Mouse (Mus musculus) hindbrain, embryonic 16.5 days (tissue): ENCODE measurements around the gene 4930519G04Rik. TPM values are rescaled to one million over a fixed set of nuclear protein-coding genes. Genes with fewer than 3 reads are reported as not detected.
A peak's percentile ranks its signal among the peaks of the same experiment; 100 is the strongest.
"Not testable (repeated sequence)": the region's sequence is repeated elsewhere in the genome, so short reads cannot be mapped to it uniquely, and the experiment has no call there.

Source experiments
- ATAC-seq: fragments of 200-750 bp; cut with Nextera tagmentation; 2 replicates; pipeline ENCODE4 v1.8.0; 2017; ENCODE audit warnings: moderate TSS enrichment, moderate library complexity
- H3K27ac ChIP-seq: fragments of 300-500 bp; sonication (generic); 2 replicates; pipeline ENCODE4 v1.5.1; 2014; ENCODE audit warnings: low read depth, mild to moderate bottlenecking, control low read depth, low read length, moderate library complexity
- H3K27me3 ChIP-seq: fragments of 300-500 bp; sonication (generic); replicated peaks from 2 replicates; pipeline ENCODE4 v1.6.1; 2014; ENCODE audit warnings: low read length; ENCODE audit not compliant: control insufficient read depth, insufficient read depth
- H3K36me3 ChIP-seq: fragments of 300-500 bp; sonication (generic); 2 replicates; pipeline ENCODE4 v1.6.1; 2014; ENCODE audit warnings: mild to moderate bottlenecking, low read length, moderate library complexity, mixed read lengths; ENCODE audit not compliant: control insufficient read depth, insufficient read depth
- H3K4me1 ChIP-seq: fragments of 300-500 bp; sonication (generic); 2 replicates; pipeline ENCODE4 v1.6.1; 2014; ENCODE audit warnings: low read depth, low read length; ENCODE audit not compliant: control insufficient read depth, insufficient read depth
- H3K4me2 ChIP-seq: fragments of 300-500 bp; sonication (generic); 2 replicates; pipeline ENCODE4 v1.6.1; 2014; ENCODE audit warnings: mild to moderate bottlenecking, low read length, control low read depth, moderate library complexity
- H3K4me3 ChIP-seq: fragments of 300-500 bp; sonication (generic); 2 replicates; pipeline ENCODE4 v1.5.1; 2014; ENCODE audit warnings: mild to moderate bottlenecking, low read length, control low read depth, moderate library complexity
- H3K9ac ChIP-seq: fragments of 300-500 bp; sonication (generic); 2 replicates; pipeline ENCODE4 v1.6.1; 2014; ENCODE audit warnings: low read depth, mild to moderate bottlenecking, control low read depth, low read length, moderate library complexity
- H3K9me3 ChIP-seq: fragments of 300-500 bp; sonication (generic); 2 replicates; pipeline ENCODE4 v1.6.1; 2014; ENCODE audit warnings: mild to moderate bottlenecking, low read length, moderate library complexity; ENCODE audit not compliant: control insufficient read depth
- WGBS: fragments of 180-500 bp; shearing (Covaris S2); extraction: QIAGEN DNeasy Blood & Tissue Kit; methylation state at CpG from one replicate; pipeline ENCODE4 v1.1.7; 2014; 5-methylcytosine and 5-hydroxymethylcytosine counted together
- polyA plus RNA-seq: library from polyadenylated mRNA; unstranded; fragments of >200 nt; fragmentation: Nextera tagmentation; extraction: Ambion mirVana; gene quantifications from 2 replicates; pipeline ENCODE4 v1.2.1, GENCODE M21; 2015

Gene 4930519G04Rik
- polyA plus RNA-seq, 1 experiment from 2014 or later, result not detected

DNA sequence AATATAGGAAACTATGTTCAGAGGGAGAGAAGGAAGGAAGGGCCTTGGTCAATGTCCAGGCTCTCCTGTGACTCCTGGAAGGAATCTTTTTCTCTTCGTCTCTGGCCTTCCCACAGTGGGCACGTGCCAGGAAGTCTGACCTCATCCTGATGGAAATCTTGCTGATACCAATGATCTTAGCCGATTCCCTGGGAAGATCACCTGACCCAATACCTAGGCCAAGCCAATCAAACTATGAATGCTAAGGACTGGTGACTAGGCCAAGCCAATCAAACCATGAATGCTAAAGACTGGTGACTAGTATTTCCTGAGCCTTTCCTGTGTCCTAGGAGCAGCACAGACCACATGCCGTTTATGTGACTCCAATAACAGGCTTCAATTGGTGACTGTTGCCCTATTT, 60.2 kb downstream of the 4930519G04Rik start:
- no peaks in the 10 kb centered on the region for H3K36me3 ChIP-seq
- H3K4me2 ChIP-seq, result no peak overlapping the region
- H3K4me1 ChIP-seq, result no peaks in the 10 kb centered on the region
- 79% methylated on average over 4 of the region's 4 CpGs for WGBS
- H3K9ac ChIP-seq, result no peak overlapping the region
- no peak for ATAC-seq
- H3K27me3 ChIP-seq, result no peaks in the 10 kb centered on the region
- no peaks in the 10 kb centered on the region for H3K9me3 ChIP-seq
- no peak overlapping the region for H3K4me3 ChIP-seq
- no peak overlapping the region for H3K27ac ChIP-seq

- no peak for ATAC-seq
- 80% methylated on average over 8 of the region's 8 CpGs for WGBS
- Histone ChIP-seq H3K27me3 (no peaks in the 10 kb centered on the region), H3K36me3 (no peaks in the 10 kb centered on the region), H3K4me3 (no peak overlapping the region), H3K4me1 (no peaks in the 10 kb centered on the region), H3K9ac (no peak overlapping the region), H3K27ac (no peak overlapping the region), H3K9me3 (no peaks in the 10 kb centered on the region), H3K4me2 (no peak overlapping the region)
These were observed 61.4 kb downstream of the 4930519G04Rik start for GRCm38 (mm10) chr5:114914855-114915254.

DNA sequence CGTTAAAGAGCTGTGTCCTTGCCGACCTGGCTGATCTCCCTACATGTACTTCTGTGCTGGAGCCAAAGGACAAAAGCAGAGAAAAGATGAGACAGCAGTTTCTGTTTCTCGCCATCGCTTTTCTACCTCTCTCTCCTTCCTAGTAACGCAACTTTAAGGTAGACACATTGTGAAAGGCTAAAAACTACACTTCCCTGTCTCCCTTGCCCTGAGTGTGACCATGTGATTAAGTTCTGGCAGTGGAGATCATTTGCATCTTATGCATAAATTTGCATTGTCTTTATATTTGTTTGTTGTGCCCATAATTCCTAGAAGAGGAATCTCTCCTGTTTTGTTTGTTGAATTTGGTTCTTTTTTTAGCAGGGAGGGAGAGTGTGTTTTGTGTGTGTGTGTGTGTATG, 62.4 kb downstream of the 4930519G04Rik start:
- Histone ChIP-seq H3K36me3 (no peaks in the 10 kb centered on the region), H3K27me3 (no peaks in the 10 kb centered on the region), H3K9ac (no peak overlapping the region), H3K4me3 (no peak overlapping the region), H3K9me3 (no peaks in the 10 kb centered on the region), H3K4me1 (no peaks in the 10 kb centered on the region), H3K27ac (no peak overlapping the region), H3K4me2 (no peak overlapping the region)
- WGBS, result 76% methylated on average over 5 of the region's 5 CpGs
- ATAC-seq, result no peak

DNA sequence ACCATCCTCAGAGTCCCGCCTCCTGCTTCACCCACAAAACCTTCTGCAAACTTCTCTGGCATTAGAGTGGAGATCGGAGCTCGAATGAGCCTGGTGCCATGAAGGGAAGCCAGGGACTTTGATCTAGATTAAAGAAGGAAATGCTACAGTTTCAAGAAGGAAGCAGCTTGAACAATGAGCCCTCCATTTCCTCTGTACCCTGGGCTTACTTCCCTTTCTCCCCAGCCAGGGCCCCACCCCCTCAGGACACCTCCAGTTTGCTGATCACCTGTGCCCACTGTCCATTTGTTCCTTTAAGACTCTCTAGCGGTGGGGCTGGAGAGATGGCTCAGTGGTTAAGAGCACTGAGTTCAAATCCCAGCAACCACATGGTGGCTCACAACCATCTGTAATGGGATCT, 63.3 kb downstream of the 4930519G04Rik start:
- Histone ChIP-seq H3K27me3 (no peaks in the 10 kb centered on the region), H3K4me2 (no peak overlapping the region), H3K9ac (no peak overlapping the region), H3K36me3 (no peaks in the 10 kb centered on the region), H3K4me3 (no peak overlapping the region), H3K4me1 (no peaks in the 10 kb centered on the region), H3K27ac (no peak overlapping the region), H3K9me3 (no peaks in the 10 kb centered on the region)
- ATAC-seq, result no peak
- WGBS, result 92% methylated on average over 4 of the region's 4 CpGs

DNA sequence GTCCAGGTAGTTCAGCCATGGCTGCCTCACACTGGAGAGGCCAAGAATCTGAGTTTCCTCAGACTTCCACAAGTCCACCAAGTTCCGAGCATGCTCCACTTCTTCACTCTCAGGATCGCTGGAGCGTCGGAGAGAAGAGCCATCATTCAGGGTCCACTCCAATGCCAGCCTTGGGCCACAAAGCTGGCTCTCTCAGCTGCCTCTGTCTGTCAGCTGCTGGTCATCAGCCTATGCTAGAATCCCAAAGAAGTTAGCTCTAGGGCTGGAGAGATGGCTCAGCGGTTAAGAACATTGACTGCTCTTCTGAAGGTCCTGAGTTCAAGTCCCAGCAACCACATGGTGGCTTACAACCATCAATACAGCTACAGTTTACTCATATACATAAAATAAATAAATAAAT, 63.9 kb downstream of the 4930519G04Rik start:
- not testable (repeated sequence) for H3K9me3 ChIP-seq, H3K4me1 ChIP-seq, H3K27me3 ChIP-seq, ATAC-seq, H3K4me3 ChIP-seq, H3K36me3 ChIP-seq, H3K4me2 ChIP-seq, H3K27ac ChIP-seq, H3K9ac ChIP-seq
- WGBS, result 89% methylated on average over 5 of the region's 5 CpGs

DNA sequence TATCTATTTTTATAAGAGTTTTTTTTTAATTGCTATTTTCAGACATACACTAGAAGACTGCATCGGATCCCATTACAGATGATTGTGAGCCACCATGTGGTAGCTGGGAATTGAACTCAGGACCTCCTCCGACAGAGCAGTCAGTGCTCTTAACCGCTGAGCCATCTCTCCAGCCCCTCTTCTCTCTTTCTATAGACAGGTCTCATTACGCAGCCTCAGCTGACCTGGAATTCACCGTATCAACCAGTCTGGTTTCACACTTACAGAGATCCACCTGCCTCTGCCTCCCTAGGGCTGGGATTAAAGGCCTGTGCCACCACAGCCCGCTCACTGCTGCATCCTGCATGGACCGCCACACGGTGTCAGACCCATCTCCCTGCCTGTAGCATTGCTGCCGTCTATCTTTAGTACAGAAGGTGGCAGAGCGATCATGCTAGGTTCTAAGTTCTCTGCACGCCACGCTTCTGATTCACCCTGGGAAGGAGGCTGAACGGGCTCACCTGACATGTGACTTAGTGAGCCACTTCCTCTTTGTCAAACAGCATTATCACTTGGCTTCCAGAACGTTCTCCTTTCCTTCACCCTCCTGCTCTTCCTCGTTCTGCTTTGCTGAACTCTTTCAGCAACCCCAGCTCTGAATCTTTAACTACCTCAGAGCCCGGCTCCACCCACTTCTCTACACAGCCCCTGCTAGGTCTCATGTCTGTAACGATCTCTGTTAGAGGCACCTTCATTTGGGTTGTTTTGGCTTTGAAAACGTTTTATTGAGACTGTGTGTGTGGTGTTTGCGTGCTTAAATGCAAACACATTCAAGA, 68.3 kb downstream of the 4930519G04Rik start:
- Histone ChIP-seq H3K9me3 (no peaks in the 10 kb centered on the region), H3K9ac (no peak overlapping the region), H3K27ac (no peak overlapping the region), H3K27me3 (no peaks in the 10 kb centered on the region), H3K4me3 (no peak overlapping the region), H3K4me1 (peaks cover 4% of the 10 kb centered on the region; the same call in 1 of the 2 replicates), H3K4me2 (no peak overlapping the region), H3K36me3 (no peaks in the 10 kb centered on the region)
- no peak for ATAC-seq
- 80% methylated on average over 19 of the region's 19 CpGs for WGBS

GRCm38 (mm10) chr5:114922366-114922731, 68.9 kb downstream of the 4930519G04Rik start:
- Histone ChIP-seq H3K27me3 (no peaks in the 10 kb centered on the region), H3K4me3 (no peak overlapping the region), H3K36me3 (no peaks in the 10 kb centered on the region), H3K9ac (no peak overlapping the region), H3K4me2 (no peak overlapping the region), H3K27ac (no peak overlapping the region), H3K4me1 (peaks cover 4% of the 10 kb centered on the region; the same call in 1 of the 2 replicates), H3K9me3 (no peaks in the 10 kb centered on the region)
- ATAC-seq, result no peak
- 68% methylated on average over 10 of the region's 10 CpGs for WGBS

DNA sequence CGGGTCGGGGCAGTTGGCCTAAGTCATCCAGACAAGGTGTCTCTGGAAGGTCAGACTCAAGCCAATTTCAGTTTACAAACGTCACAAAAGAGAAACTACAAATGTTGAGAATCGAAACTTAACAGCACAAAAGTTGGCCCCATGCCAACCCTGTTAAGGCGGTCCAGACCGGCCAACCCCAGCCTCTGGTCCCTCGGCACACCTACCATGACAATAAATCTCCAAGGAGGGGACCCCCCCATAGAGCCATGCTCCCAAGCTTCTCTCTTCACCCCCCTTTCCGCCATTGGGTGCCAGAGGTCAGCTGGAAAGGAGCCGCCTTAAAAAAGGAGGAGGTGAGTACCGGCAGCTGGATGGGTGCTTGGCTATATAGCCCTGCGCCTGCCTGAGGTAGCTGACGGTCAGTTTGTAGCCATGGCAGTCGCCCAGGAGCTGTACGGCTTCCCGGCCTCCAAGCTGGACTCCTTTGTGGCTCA, 69.6 kb downstream of the 4930519G04Rik start, which contains the start of gene Oasl1:
Gene Oasl1 (plus strand): TSS at position 243 of the 476 bp plus-strand sequence.
- no peaks in the 10 kb centered on the region for H3K27me3 ChIP-seq
- peak within 1 kb of the TSS; percentile 16; the same call in 1 of the 2 replicates for H3K4me3 ChIP-seq
- no peaks in the 10 kb centered on the region for H3K9me3 ChIP-seq
- H3K9ac ChIP-seq, result no peak within 1 kb of the TSS; the same call in 1 of the 2 replicates
- peaks cover 4% of the 10 kb centered on the region; the same call in 1 of the 2 replicates for H3K4me1 ChIP-seq
- no peak for ATAC-seq
- H3K27ac ChIP-seq, result no peak within 1 kb of the TSS
- 40% methylated on average over 15 of the region's 15 CpGs for WGBS
- H3K36me3 ChIP-seq, result no peaks in the 10 kb centered on the region
- peak within 1 kb of the TSS; percentile 47 for H3K4me2 ChIP-seq

DNA sequence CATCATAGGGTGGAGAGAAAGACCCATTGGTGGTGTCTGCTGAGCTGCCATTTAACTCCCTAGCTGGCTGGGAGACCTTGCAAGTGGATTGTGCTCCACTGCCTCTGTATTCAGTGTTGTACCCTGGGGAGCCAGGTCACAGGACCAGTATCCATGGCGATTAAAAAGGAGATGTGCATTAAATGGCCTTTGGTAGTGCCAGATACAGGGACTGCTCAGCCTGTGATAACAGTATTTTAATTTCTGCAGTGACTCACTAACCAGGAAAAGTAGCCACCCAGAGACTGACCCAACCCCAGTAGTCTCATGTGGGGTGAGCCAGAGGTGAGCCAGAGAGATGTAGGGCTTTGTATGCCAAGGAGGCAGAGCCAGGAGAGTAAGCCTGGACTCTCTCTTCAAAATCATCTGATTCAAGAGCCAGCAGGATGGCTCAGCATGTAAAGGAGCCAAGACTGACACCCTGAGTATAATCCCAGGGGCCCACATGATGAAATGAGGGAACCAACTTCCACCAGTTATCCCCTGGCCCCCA, 72.8 kb downstream of the 4930519G04Rik start:
- H3K9ac ChIP-seq, result no peak overlapping the region
- H3K27me3 ChIP-seq, result no peaks in the 10 kb centered on the region
- no peak overlapping the region for H3K27ac ChIP-seq
- H3K4me2 ChIP-seq, result no peak overlapping the region
- no peak for ATAC-seq
- WGBS, result 65% methylated on average over 1 of the region's 1 CpGs
- H3K9me3 ChIP-seq, result no peaks in the 10 kb centered on the region
- H3K36me3 ChIP-seq, result no peaks in the 10 kb centered on the region
- peaks cover 4% of the 10 kb centered on the region; the same call in 1 of the 2 replicates for H3K4me1 ChIP-seq
- H3K4me3 ChIP-seq, result no peak overlapping the region
